Mouse (Mus musculus): ENCODE data around the gene Fst.

GRCm38 (mm10) chr13:114493826-114494225, 35.1 kb upstream of the Fst start:
- TF ChIP-seq CTCF (IDR thresholded peaks at IDR 0.05; ENCODE audit: extremely low read depth, insufficient read depth, insufficient read length, insufficient replicate concordance) (no peak), POLR2A (IDR thresholded peaks at IDR 0.05; ENCODE audit: low read depth, low read length) (no peak)
